Mouse (Mus musculus) lung, embryonic 15.5 days (tissue): ENCODE measurements around the gene Parp1. TPM values are rescaled to one million over a fixed set of nuclear protein-coding genes. Genes with fewer than 3 reads are reported as not detected.
"Not testable (repeated sequence)": the region's sequence is repeated elsewhere in the genome, so short reads cannot be mapped to it uniquely, and the experiment has no call there.

ENCODE experiments used
- ATAC-seq: fragments of 200-750 bp; cut with Nextera tagmentation; 2 replicates; pipeline ENCODE4 v1.8.0; 2017; ENCODE audit warnings: moderate number of reproducible peaks, borderline replicate concordance; ENCODE audit not compliant: low FRiP score, low TSS enrichment; ENCODE audit errors: extremely low read depth
- H3K27ac ChIP-seq: fragments of 300-500 bp; sonication (generic); 2 replicates; pipeline ENCODE4 v1.5.1; 2015; ENCODE audit warnings: moderate library complexity, mild to moderate bottlenecking, inconsistent platforms
- H3K27me3 ChIP-seq: fragments of 300-500 bp; sonication (generic); 2 replicates; pipeline ENCODE4 v1.6.1; 2015; ENCODE audit warnings: inconsistent platforms
- H3K36me3 ChIP-seq: fragments of 300-500 bp; sonication (generic); 2 replicates; pipeline ENCODE4 v1.6.1; 2015; ENCODE audit warnings: inconsistent platforms
- H3K4me1 ChIP-seq: fragments of 300-500 bp; sonication (generic); 2 replicates; pipeline ENCODE4 v1.6.1; 2015; ENCODE audit warnings: inconsistent platforms
- H3K4me2 ChIP-seq: fragments of 300-500 bp; sonication (generic); 2 replicates; pipeline ENCODE4 v1.6.1; 2015; ENCODE audit warnings: inconsistent platforms, mild to moderate bottlenecking, moderate library complexity
- H3K4me3 ChIP-seq: fragments of 300-500 bp; sonication (generic); 2 replicates; pipeline ENCODE4 v1.5.1; 2015; ENCODE audit warnings: mild to moderate bottlenecking, inconsistent platforms
- H3K9ac ChIP-seq: fragments of 300-500 bp; sonication (generic); 2 replicates; pipeline ENCODE4 v1.6.1; 2015; ENCODE audit warnings: inconsistent platforms
- H3K9me3 ChIP-seq: fragments of 300-500 bp; sonication (generic); 2 replicates; pipeline ENCODE4 v1.6.1; 2016; ENCODE audit warnings: inconsistent platforms
- WGBS: fragments of 180-500 bp; shearing (Covaris S2); methylation state at CpG from one replicate; pipeline ENCODE4 v1.1.7; 2015; 5-methylcytosine and 5-hydroxymethylcytosine counted together
- polyA plus RNA-seq: library from polyadenylated mRNA; unstranded; fragments of >200 nt; fragmentation: Nextera tagmentation; extraction: Ambion mirVana; gene quantifications from 2 replicates; pipeline ENCODE4 v1.2.1, GENCODE M21; 2015

The Parp1 gene
- polyA plus RNA-seq, 1 experiment from 2014 or later = 123 TPM

- Histone ChIP-seq H3K4me3 (no peak overlapping the region), H3K27me3 (no peaks in the 10 kb centered on the region), H3K9me3 (no peaks in the 10 kb centered on the region), H3K27ac (no peak overlapping the region), H3K4me2 (no peak overlapping the region), H3K36me3 (peaks cover 38% of the 10 kb centered on the region), H3K9ac (no peak overlapping the region), H3K4me1 (no peaks in the 10 kb centered on the region)
- WGBS = 64% methylated on average over 4 of the region's 4 CpGs
- no peak for ATAC-seq
These were observed 35.9 kb downstream of the Parp1 start for GRCm38 (mm10) chr1:180604579-180604978.

GRCm38 (mm10) chr1:180606106-180606505 lies 37.4 kb downstream of the Parp1 start:
- WGBS = 38% methylated on average over 3 of the region's 3 CpGs
- no peaks in the 10 kb centered on the region for H3K4me1 ChIP-seq
- H3K4me2 ChIP-seq = no peak overlapping the region
- H3K9ac ChIP-seq = no peak overlapping the region
- no peak for ATAC-seq
- H3K27me3 ChIP-seq = no peaks in the 10 kb centered on the region
- H3K36me3 ChIP-seq = peaks cover 23% of the 10 kb centered on the region; the same call in 1 of the 2 replicates
- no peak overlapping the region for H3K27ac ChIP-seq
- no peaks in the 10 kb centered on the region for H3K9me3 ChIP-seq
- H3K4me3 ChIP-seq = no peak overlapping the region

- no peak for ATAC-seq
- H3K36me3 ChIP-seq = peaks cover 14% of the 10 kb centered on the region; the same call in 1 of the 2 replicates
- H3K9me3 ChIP-seq = no peaks in the 10 kb centered on the region
- WGBS = 76% methylated on average over 10 of the region's 10 CpGs
- H3K4me2 ChIP-seq = no peak overlapping the region
- H3K4me1 ChIP-seq = no peaks in the 10 kb centered on the region
- no peak overlapping the region for H3K27ac ChIP-seq
- no peak overlapping the region for H3K9ac ChIP-seq
- H3K4me3 ChIP-seq = no peak overlapping the region
- H3K27me3 ChIP-seq = no peaks in the 10 kb centered on the region
These were observed 38.3 kb downstream of the Parp1 start for GRCm38 (mm10) chr1:180606796-180607577.

- no peaks in the 10 kb centered on the region for H3K27me3 ChIP-seq
- ATAC-seq = no peak
- H3K4me1 ChIP-seq = no peaks in the 10 kb centered on the region
- H3K4me2 ChIP-seq = no peak overlapping the region
- H3K9me3 ChIP-seq = no peaks in the 10 kb centered on the region
- no peak overlapping the region for H3K4me3 ChIP-seq
- no peak overlapping the region for H3K27ac ChIP-seq
- no peak overlapping the region for H3K9ac ChIP-seq
- 75% methylated on average over 2 of the region's 2 CpGs for WGBS
- peaks cover 10% of the 10 kb centered on the region; the same call in 1 of the 2 replicates for H3K36me3 ChIP-seq
These were observed 38.8 kb downstream of the Parp1 start for GRCm38 (mm10) chr1:180607578-180607879.

GRCm38 (mm10) chr1:180611842-180612241 lies 43.1 kb downstream of the Parp1 start:
- not testable (repeated sequence) for H3K9ac ChIP-seq, H3K36me3 ChIP-seq, H3K4me1 ChIP-seq, H3K27me3 ChIP-seq, H3K9me3 ChIP-seq, H3K27ac ChIP-seq, H3K4me2 ChIP-seq, H3K4me3 ChIP-seq, ATAC-seq
- WGBS = 90% methylated on average over 11 of the region's 14 CpGs

- 96% methylated on average over 3 of the region's 3 CpGs for WGBS
- Histone ChIP-seq H3K27me3 (no peaks in the 10 kb centered on the region), H3K9me3 (no peaks in the 10 kb centered on the region), H3K36me3 (no peaks in the 10 kb centered on the region), H3K27ac (no peak overlapping the region), H3K9ac (no peak overlapping the region), H3K4me2 (no peak overlapping the region), H3K4me3 (no peak overlapping the region), H3K4me1 (no peaks in the 10 kb centered on the region)
- ATAC-seq = no peak
These were observed 48.0 kb downstream of the Parp1 start for GRCm38 (mm10) chr1:180616762-180617161.

- Histone ChIP-seq H3K4me1 (no peaks in the 10 kb centered on the region), H3K27me3 (no peaks in the 10 kb centered on the region), H3K36me3 (no peaks in the 10 kb centered on the region), H3K9me3 (no peaks in the 10 kb centered on the region; the same call in 1 of the 2 replicates), H3K4me3 (no peak overlapping the region), H3K9ac (no peak overlapping the region), H3K27ac (no peak overlapping the region), H3K4me2 (no peak overlapping the region)
- 71% methylated on average over 4 of the region's 4 CpGs for WGBS
- no peak for ATAC-seq
These were observed 53.7 kb downstream of the Parp1 start for GRCm38 (mm10) chr1:180622389-180622788.

- no peak overlapping the region for H3K4me3 ChIP-seq
- H3K9ac ChIP-seq = no peak overlapping the region
- H3K4me2 ChIP-seq = no peak overlapping the region
- no peaks in the 10 kb centered on the region for H3K36me3 ChIP-seq
- no peak overlapping the region for H3K27ac ChIP-seq
- H3K4me1 ChIP-seq = no peaks in the 10 kb centered on the region
- H3K9me3 ChIP-seq = no peaks in the 10 kb centered on the region; the same call in 1 of the 2 replicates
- WGBS = 87% methylated on average over 2 of the region's 2 CpGs
- no peak for ATAC-seq
- no peaks in the 10 kb centered on the region for H3K27me3 ChIP-seq
These were observed 55.2 kb downstream of the Parp1 start for GRCm38 (mm10) chr1:180623911-180624310.

- peak; percentile 31; the same call in 1 of the 2 replicates for ATAC-seq
- Histone ChIP-seq H3K36me3 (no peaks in the 10 kb centered on the region), H3K9me3 (no peaks in the 10 kb centered on the region; the same call in 1 of the 2 replicates), H3K4me1 (no peaks in the 10 kb centered on the region), H3K4me2 (no peak overlapping the region), H3K9ac (no peak overlapping the region), H3K4me3 (no peak overlapping the region), H3K27ac (no peak overlapping the region), H3K27me3 (no peaks in the 10 kb centered on the region)
- 32% methylated on average over 2 of the region's 2 CpGs for WGBS
These were observed 57.4 kb downstream of the Parp1 start for GRCm38 (mm10) chr1:180626141-180626540.

GRCm38 (mm10) chr1:180637796-180638195 lies 69.1 kb downstream of the Parp1 start:
- ATAC-seq, H3K9me3 ChIP-seq, H3K36me3 ChIP-seq, H3K27me3 ChIP-seq, H3K27ac ChIP-seq, H3K4me2 ChIP-seq, H3K4me3 ChIP-seq, H3K9ac ChIP-seq: not testable (repeated sequence)
- peaks cover 21% of the 10 kb centered on the region for H3K4me1 ChIP-seq
- WGBS = 84% methylated on average over 2 of the region's 2 CpGs

- peak overlapping the region; percentile 97 for H3K9ac ChIP-seq
- peaks cover 26% of the 10 kb centered on the region for H3K4me1 ChIP-seq
- H3K36me3 ChIP-seq = 0 out of 2 replicates have a peak, but pooled peaks cover 6% of the 10 kb centered on the region
- H3K27me3 ChIP-seq = no peaks in the 10 kb centered on the region
- no peak for ATAC-seq
- 44% methylated on average over 10 of the region's 10 CpGs for WGBS
- H3K4me2 ChIP-seq = peak overlapping the region; percentile 82
- peak overlapping the region; percentile 94 for H3K4me3 ChIP-seq
- peak overlapping the region; percentile 87; the same call in 1 of the 2 replicates for H3K27ac ChIP-seq
- H3K9me3 ChIP-seq = no peaks in the 10 kb centered on the region
These were observed 71.0 kb downstream of the Parp1 start for GRCm38 (mm10) chr1:180639416-180640401.
